In the genomic region with DNA sequence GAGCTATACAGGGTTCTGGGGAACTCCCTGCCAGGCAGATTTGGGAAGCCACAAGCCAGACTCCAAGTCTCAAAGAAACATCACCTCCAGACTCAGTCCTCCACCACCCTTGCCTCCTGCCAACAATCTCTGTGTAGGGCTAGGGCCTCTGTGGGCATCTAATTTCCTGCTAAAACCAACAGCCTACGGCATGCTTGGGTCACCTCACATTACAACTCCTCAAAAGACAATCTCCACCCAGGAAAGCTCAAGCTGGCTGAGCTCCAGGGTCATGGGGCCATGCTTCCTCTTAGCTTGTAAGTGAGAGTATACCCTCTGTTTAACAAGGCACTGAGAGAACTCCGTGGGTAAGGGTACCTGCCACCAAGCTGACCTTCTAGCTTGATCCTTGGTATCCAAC, we compare ENCODE assay signal across 20 mouse cellular contexts. TPM values are rescaled to one million over a fixed set of nuclear protein-coding genes. Genes with fewer than 3 reads are reported as not detected.
DNase-seq lines count a peak whose midpoint lies in the region; ATAC-seq lines count a peak whose summit lies in the region.
"Had no signal": no experiment of that assay in that cellular context is flagged by ENCODE, and none has a peak within 500 bp of the region (broad histone marks: within the 10 kb centered on the region; RNA-seq: fewer than 3 reads in every experiment).

No protein-coding gene starts in this region.

- H3K36me3 ChIP-seq in hindbrain, embryonic 10.5 days = peaks cover under 1% of the 10 kb centered on the region; the same call in 1 of the 2 replicates
- no peaks in the 10 kb centered on the region for H3K36me3 ChIP-seq in hindbrain, embryonic 11.5 days (ENCODE audit: control insufficient read depth, insufficient read depth, low read length)
- peaks cover 10% of the 10 kb centered on the region; the same call in 1 of the 2 replicates for H3K36me3 ChIP-seq in midbrain, embryonic 13.5 days
- H3K36me3 ChIP-seq in midbrain, embryonic 14.5 days (ENCODE audit: control insufficient read depth, insufficient read depth, low read length) = peaks cover 18% of the 10 kb centered on the region
- H3K36me3 ChIP-seq: embryonic facial prominence, embryonic 13.5 days; hindbrain, embryonic 15.5 days; liver, embryonic 12.5 days had no signal

- H3K4me2 ChIP-seq in hindbrain, embryonic 11.5 days (replicated peaks; ENCODE audit: low read depth, low read length) = no peak overlapping the region
- H3K4me2 ChIP-seq in midbrain, embryonic 13.5 days (replicated peaks) = no peak overlapping the region
- no peak overlapping the region for H3K4me2 ChIP-seq in midbrain, embryonic 14.5 days (ENCODE audit: low read length)
- H3K4me2 ChIP-seq: embryonic facial prominence, embryonic 13.5 days; hindbrain, embryonic 15.5 days; liver, embryonic 12.5 days had no signal

- H3K27me3 ChIP-seq in hindbrain, embryonic 10.5 days (ENCODE audit: insufficient read depth, poor library complexity, severe bottlenecking) = no peaks in the 10 kb centered on the region
- H3K27me3 ChIP-seq in hindbrain, embryonic 11.5 days (ENCODE audit: control insufficient read depth, insufficient read depth, low read length) = no peaks in the 10 kb centered on the region
- H3K27me3 ChIP-seq in midbrain, embryonic 13.5 days = no peaks in the 10 kb centered on the region
- H3K27me3 ChIP-seq in midbrain, embryonic 14.5 days (ENCODE audit: control insufficient read depth, insufficient read depth, low read length) = no peaks in the 10 kb centered on the region
- H3K27me3 ChIP-seq: embryonic facial prominence, embryonic 13.5 days; hindbrain, embryonic 15.5 days had no signal

- DNase-seq in heart, adult 11 months = peak; percentile 87
- no peak for DNase-seq in heart, postnatal 36 days
- DNase-seq in hindbrain, embryonic 10.5 days (ENCODE audit: low spot score) = no peak
- no peak for DNase-seq in hindbrain, embryonic 11.5 days (ENCODE audit: low spot score)
- no peak for DNase-seq in midbrain, embryonic 14.5 days
- DNase-seq in frontal cortex, postnatal 36 days (ENCODE audit: low spot score in 2 of 2) = no peak
- DNase-seq: adrenal gland, postnatal 10 days; B cell, adult 2 months; cerebellum, adult 11-12 months; gastrocnemius, postnatal 10 days; kidney, adult 11 months; retina, postnatal 1 day had no signal

- intact Hi-C loops in heart, postnatal 36 days (cut with DNase I) = loop anchor here (5.0 kb wide), 1 partner anchor 134 kb away; no protein-coding TSS in a partner anchor

- H3K9me3 ChIP-seq in hindbrain, embryonic 10.5 days = no peaks in the 10 kb centered on the region
- no peaks in the 10 kb centered on the region for H3K9me3 ChIP-seq in hindbrain, embryonic 11.5 days (ENCODE audit: control insufficient read depth, low read length)
- no peaks in the 10 kb centered on the region for H3K9me3 ChIP-seq in midbrain, embryonic 13.5 days
- no peaks in the 10 kb centered on the region for H3K9me3 ChIP-seq in midbrain, embryonic 14.5 days (ENCODE audit: control insufficient read depth, low read length)
- H3K9me3 ChIP-seq: embryonic facial prominence, embryonic 13.5 days; hindbrain, embryonic 15.5 days; liver, embryonic 12.5 days; megakaryocyte, embryonic 14.5 days had no signal

- 69% methylated on average over 2 of the region's 2 CpGs for WGBS in hindbrain, embryonic 10.5 days
- WGBS in hindbrain, embryonic 11.5 days = 81% methylated on average over 2 of the region's 2 CpGs
- 78% methylated on average over 2 of the region's 2 CpGs for WGBS in midbrain, embryonic 13.5 days
- WGBS in midbrain, embryonic 14.5 days = 76% methylated on average over 2 of the region's 2 CpGs

- H3K9ac ChIP-seq in hindbrain, embryonic 11.5 days (ENCODE audit: low read depth, low read length) = no peak overlapping the region
- H3K9ac ChIP-seq in midbrain, embryonic 13.5 days (replicated peaks) = no peak overlapping the region
- H3K9ac ChIP-seq in midbrain, embryonic 14.5 days (replicated peaks; ENCODE audit: low read length) = no peak overlapping the region
- H3K9ac ChIP-seq: embryonic facial prominence, embryonic 13.5 days; hindbrain, embryonic 15.5 days; liver, embryonic 12.5 days; lung, embryonic 14.5 days had no signal

- peak overlapping the region; percentile 81 for H3K27ac ChIP-seq in hindbrain, embryonic 10.5 days
- H3K27ac ChIP-seq in hindbrain, embryonic 11.5 days (ENCODE audit: low read depth, low read length) = no peak overlapping the region
- peak overlapping the region; percentile 15; the same call in 1 of the 2 replicates for H3K27ac ChIP-seq in midbrain, embryonic 13.5 days
- H3K27ac ChIP-seq in midbrain, embryonic 14.5 days (replicated peaks; ENCODE audit: low read depth, low read length) = no peak overlapping the region
- H3K27ac ChIP-seq: embryonic facial prominence, embryonic 13.5 days; hindbrain, embryonic 15.5 days; liver, embryonic 12.5 days had no signal

- peaks cover 79% of the 10 kb centered on the region for H3K4me1 ChIP-seq in hindbrain, embryonic 10.5 days (replicated peaks)
- H3K4me1 ChIP-seq in hindbrain, embryonic 11.5 days (replicated peaks; ENCODE audit: control insufficient read depth, insufficient read depth, low read length) = peaks cover 14% of the 10 kb centered on the region
- H3K4me1 ChIP-seq in midbrain, embryonic 13.5 days (replicated peaks) = peaks cover 59% of the 10 kb centered on the region
- peaks cover 20% of the 10 kb centered on the region for H3K4me1 ChIP-seq in midbrain, embryonic 14.5 days (ENCODE audit: control insufficient read depth, insufficient read depth, low read length)

- no peak overlapping the region for H3K4me3 ChIP-seq in hindbrain, embryonic 10.5 days
- H3K4me3 ChIP-seq in hindbrain, embryonic 11.5 days (ENCODE audit: low read depth, low read length) = no peak overlapping the region
- H3K4me3 ChIP-seq in midbrain, embryonic 13.5 days (replicated peaks) = no peak overlapping the region
- H3K4me3 ChIP-seq in midbrain, embryonic 14.5 days (replicated peaks; ENCODE audit: low read depth, low read length) = no peak overlapping the region
- H3K4me3 ChIP-seq: embryonic facial prominence, embryonic 13.5 days; hindbrain, embryonic 15.5 days; liver, embryonic 12.5 days had no signal

- ATAC-seq in hindbrain, embryonic 11.5 days (ENCODE audit: low FRiP score) = no peak
- no peak for ATAC-seq in midbrain, embryonic 13.5 days
- ATAC-seq in midbrain, embryonic 14.5 days (ENCODE audit: low FRiP score, low TSS enrichment) = no peak
- peak; percentile 40; the same call in 1 of the 2 replicates for ATAC-seq in megakaryocyte progenitor cell, adult 5-6 weeks (replicated peaks; ENCODE audit: poor library complexity)

RNA-seq across cellular contexts. Expression of a gene that starts 13.6 kb away (rescaled TPM):
- 10 to 100 TPM; 56.3 to 72.6 TPM for total RNA-seq in heart, postnatal 36 days (2021)
- polyA plus RNA-seq in hindbrain, embryonic 10.5 days (2016; fragmentation: Nextera tagmentation; extraction: Ambion mirVana) = 32.4 and 33.9 TPM in 2 replicates
- polyA plus RNA-seq in hindbrain, embryonic 11.5 days (2014; fragmentation: Nextera tagmentation; extraction: Ambion mirVana) = 11.9 and 12.3 TPM in 2 replicates
- polyA plus RNA-seq in midbrain, embryonic 13.5 days (2015; fragmentation: Nextera tagmentation; extraction: Ambion mirVana) = 9.0 and 10.3 TPM in 2 replicates
- polyA plus RNA-seq in midbrain, embryonic 14.5 days (2014; fragmentation: Nextera tagmentation; extraction: Ambion mirVana) = 10.2 and 13.1 TPM in 2 replicates
- not detected in 2 replicates for total RNA-seq in megakaryocyte progenitor cell, adult 5-6 weeks (2015)
- total RNA-seq in megakaryocyte progenitor cell, adult 5-6 weeks (2017) = 0.12 TPM in 1 of 2 replicates, not detected in the other

RNA-seq across cellular contexts. Expression of a gene that starts 26.8 kb away (rescaled TPM):
- total RNA-seq in heart, postnatal 36 days (2021) = 10 to 100 TPM; 23.7 to 26.2 TPM
- polyA plus RNA-seq in hindbrain, embryonic 10.5 days (2016; fragmentation: Nextera tagmentation; extraction: Ambion mirVana) = 8.3 and 9.7 TPM in 2 replicates
- 4.5 and 5.2 TPM in 2 replicates for polyA plus RNA-seq in hindbrain, embryonic 11.5 days (2014; fragmentation: Nextera tagmentation; extraction: Ambion mirVana)
- polyA plus RNA-seq in midbrain, embryonic 13.5 days (2015; fragmentation: Nextera tagmentation; extraction: Ambion mirVana) = 7.0 and 7.8 TPM in 2 replicates
- polyA plus RNA-seq in midbrain, embryonic 14.5 days (2014; fragmentation: Nextera tagmentation; extraction: Ambion mirVana) = 5.1 and 7.0 TPM in 2 replicates
- 0.12 TPM in 1 of 2 replicates, not detected in the other for total RNA-seq in megakaryocyte progenitor cell, adult 5-6 weeks (2015)
- total RNA-seq in megakaryocyte progenitor cell, adult 5-6 weeks (2017) = not detected in 2 replicates
- total RNA-seq: neutrophil, adult 5-6 weeks had no signal

RNA-seq across cellular contexts. Expression of a gene that starts 54.1 kb away (rescaled TPM):
- under 1 TPM; 0.27 to 0.75 TPM for total RNA-seq in heart, postnatal 36 days (2021)
- polyA plus RNA-seq in hindbrain, embryonic 10.5 days (2016; fragmentation: Nextera tagmentation; extraction: Ambion mirVana) = 0.21 and 0.75 TPM in 2 replicates
- 0.12 and 0.28 TPM in 2 replicates for polyA plus RNA-seq in hindbrain, embryonic 11.5 days (2014; fragmentation: Nextera tagmentation; extraction: Ambion mirVana)
- 0.39 and 0.69 TPM in 2 replicates for polyA plus RNA-seq in midbrain, embryonic 13.5 days (2015; fragmentation: Nextera tagmentation; extraction: Ambion mirVana)
- polyA plus RNA-seq in midbrain, embryonic 14.5 days (2014; fragmentation: Nextera tagmentation; extraction: Ambion mirVana) = 0.72 and 1.0 TPM in 2 replicates
- total RNA-seq in megakaryocyte progenitor cell, adult 5-6 weeks (2015) = 0.90 and 1.9 TPM in 2 replicates
- total RNA-seq in megakaryocyte progenitor cell, adult 5-6 weeks (2017) = 2.6 and 3.5 TPM in 2 replicates
- total RNA-seq: neutrophil, adult 5-6 weeks had no signal

RNA-seq across cellular contexts. Expression of a gene that starts 55.6 kb away (rescaled TPM):
- total RNA-seq in heart, postnatal 36 days (2021) = 10 to 100 TPM; 83.7 to 84.9 TPM
- 54.5 and 55.3 TPM in 2 replicates for polyA plus RNA-seq in hindbrain, embryonic 10.5 days (2016; fragmentation: Nextera tagmentation; extraction: Ambion mirVana)
- polyA plus RNA-seq in hindbrain, embryonic 11.5 days (2014; fragmentation: Nextera tagmentation; extraction: Ambion mirVana) = 29.7 and 31.7 TPM in 2 replicates
- polyA plus RNA-seq in midbrain, embryonic 13.5 days (2015; fragmentation: Nextera tagmentation; extraction: Ambion mirVana) = 50.2 and 51.5 TPM in 2 replicates
- polyA plus RNA-seq in midbrain, embryonic 14.5 days (2014; fragmentation: Nextera tagmentation; extraction: Ambion mirVana) = 45.3 and 52.1 TPM in 2 replicates
- total RNA-seq in megakaryocyte progenitor cell, adult 5-6 weeks (2015) = 23.5 and 30.9 TPM in 2 replicates
- 12.2 and 18.1 TPM in 2 replicates for total RNA-seq in megakaryocyte progenitor cell, adult 5-6 weeks (2017)

Comparison
In these comparisons a context has a peak if more than half of its experiments do, and no peak if none do; other contexts are left out.
1. H3K27ac ChIP-seq: peak in hindbrain, embryonic 10.5 days (single experiment) and midbrain, embryonic 13.5 days (single experiment); none in hindbrain, embryonic 11.5 days (single experiment) and midbrain, embryonic 14.5 days (single experiment).